Mouse (Mus musculus) heart, adult 10 weeks (tissue): Measurements from ENCODE around the gene Gtpbp4. TPM values are rescaled to one million over a fixed set of nuclear protein-coding genes. Genes with fewer than 3 reads are reported as not detected.

Experiments
- polyA plus RNA-seq: library from polyadenylated mRNA; stranded (reverse); fragments of 350-450 nt; fragmentation: Illumina TruSeq; extraction: RNeasy Lipid Tissue Mini Kit (QIAGEN cat#74804); gene quantifications from one replicate; pipeline ENCODE4 v1.2.3, GENCODE M21; 2014; ENCODE audit warnings: low read depth, low replicate concordance

The Gtpbp4 gene
- 35.4 TPM for polyA plus RNA-seq

DNA sequence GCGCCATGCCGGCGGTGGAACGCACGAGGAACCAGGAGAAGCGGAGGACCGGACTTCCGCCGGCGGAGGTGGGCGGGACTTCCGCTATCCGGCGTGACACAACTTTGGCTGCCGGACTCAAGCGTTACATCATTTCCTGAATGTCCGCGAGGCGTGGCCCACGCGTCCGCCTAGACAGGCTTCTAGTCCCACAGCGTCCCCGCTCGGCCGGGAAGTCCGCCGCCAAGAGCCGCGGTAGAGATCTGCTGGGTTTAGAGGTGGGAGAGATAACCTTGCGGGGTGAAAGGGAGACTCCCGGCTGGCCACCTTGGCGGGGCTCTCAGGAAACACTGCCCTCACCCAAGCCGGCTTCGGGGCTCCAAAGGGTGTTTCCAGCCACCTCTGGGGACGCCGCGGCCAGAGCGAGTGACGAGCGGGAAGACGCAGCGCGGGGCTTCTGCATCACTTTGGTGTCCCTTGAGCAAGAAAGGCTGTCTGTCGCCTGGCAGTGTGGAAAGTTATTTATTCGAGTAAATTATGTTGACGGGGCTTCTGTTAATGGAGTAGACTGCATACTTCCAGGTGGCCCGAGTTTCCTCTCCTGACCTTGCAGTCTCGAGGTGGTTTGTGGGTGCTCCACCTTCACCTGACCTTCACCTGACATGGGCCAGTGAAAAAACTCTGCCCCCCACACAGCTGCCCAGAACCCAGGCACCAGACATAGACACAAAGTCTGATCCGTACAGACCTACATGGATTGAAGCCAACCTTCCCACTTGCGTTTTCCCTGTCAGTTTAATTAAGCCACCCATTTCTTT lies at the start of gene Gtpbp4:
Gene Gtpbp4, minus strand, starts transcription at position 94 of the 797 bp plus-strand sequence.

DNA sequence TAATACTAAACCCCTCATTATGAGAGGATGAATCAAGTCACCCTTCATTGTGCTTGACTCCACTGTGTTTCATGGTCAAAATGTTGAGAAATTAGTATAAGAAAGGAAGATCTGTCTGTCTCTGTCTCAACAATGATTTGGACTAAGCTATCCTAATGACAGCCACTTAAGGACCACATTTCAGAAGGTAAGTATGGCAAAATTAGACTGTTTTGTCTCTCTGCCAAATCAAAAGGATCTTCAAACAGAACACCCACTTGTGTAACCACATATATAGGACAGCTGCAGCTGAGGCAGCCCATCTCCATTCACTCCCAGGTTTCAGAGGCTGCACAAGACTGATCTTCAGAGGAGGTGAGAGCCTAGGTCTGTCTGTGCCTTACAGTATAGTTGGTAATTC lies 43.3 kb downstream of the Gtpbp4 start, which contains the start of gene Idi2:
Gene Idi2, plus strand, starts transcription at position 301 of the 400 bp plus-strand sequence.

DNA sequence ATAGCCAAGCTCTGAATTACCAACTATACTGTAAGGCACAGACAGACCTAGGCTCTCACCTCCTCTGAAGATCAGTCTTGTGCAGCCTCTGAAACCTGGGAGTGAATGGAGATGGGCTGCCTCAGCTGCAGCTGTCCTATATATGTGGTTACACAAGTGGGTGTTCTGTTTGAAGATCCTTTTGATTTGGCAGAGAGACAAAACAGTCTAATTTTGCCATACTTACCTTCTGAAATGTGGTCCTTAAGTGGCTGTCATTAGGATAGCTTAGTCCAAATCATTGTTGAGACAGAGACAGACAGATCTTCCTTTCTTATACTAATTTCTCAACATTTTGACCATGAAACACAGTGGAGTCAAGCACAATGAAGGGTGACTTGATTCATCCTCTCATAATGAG lies 47.8 kb downstream of the Gtpbp4 start, which contains the start of gene Gm9745:
Gene Gm9745, minus strand, starts transcription at position 101 of the 400 bp plus-strand sequence.

Other genes with a start within 250 kb of the Gtpbp4 start
- gene Wdr37, start 124.2 kb downstream of the Gtpbp4 start, polyA plus RNA-seq: 23.7 TPM
- gene Idi1, start 110.6 kb downstream of the Gtpbp4 start, polyA plus RNA-seq: 9.1 TPM
- not detected for gene Gm9745, start 47.9 kb downstream of the Gtpbp4 start, polyA plus RNA-seq
- gene Idi2, start 43.2 kb downstream of the Gtpbp4 start, polyA plus RNA-seq: not detected
- gene Larp4b, start 97.8 kb upstream of the Gtpbp4 start, polyA plus RNA-seq: 39.0 TPM